Mouse (Mus musculus): ENCODE results near the gene Ist1.

The Ist1 gene

GRCm38 (mm10) chr8:109681535-109681934 lies 11.5 kb downstream of the Ist1 start:
- no peak for DNase-seq

GRCm38 (mm10) chr8:109675896-109676643 lies 17.0 kb downstream of the Ist1 start:
- DNase-seq: no peak

- DNase-seq: peak in 1 of 2 experiments; percentile 6
Observed at GRCm38 (mm10) chr8:109673596-109673995, 19.5 kb downstream of the Ist1 start.

GRCm38 (mm10) chr8:109672656-109673055 lies 20.4 kb downstream of the Ist1 start:
- DNase-seq: no peak

- DNase-seq: no peak
Observed at GRCm38 (mm10) chr8:109666616-109667015, 26.4 kb downstream of the Ist1 start.

GRCm38 (mm10) chr8:109662328-109662727 lies 30.7 kb downstream of the Ist1 start:
- no peak for DNase-seq

DNA sequence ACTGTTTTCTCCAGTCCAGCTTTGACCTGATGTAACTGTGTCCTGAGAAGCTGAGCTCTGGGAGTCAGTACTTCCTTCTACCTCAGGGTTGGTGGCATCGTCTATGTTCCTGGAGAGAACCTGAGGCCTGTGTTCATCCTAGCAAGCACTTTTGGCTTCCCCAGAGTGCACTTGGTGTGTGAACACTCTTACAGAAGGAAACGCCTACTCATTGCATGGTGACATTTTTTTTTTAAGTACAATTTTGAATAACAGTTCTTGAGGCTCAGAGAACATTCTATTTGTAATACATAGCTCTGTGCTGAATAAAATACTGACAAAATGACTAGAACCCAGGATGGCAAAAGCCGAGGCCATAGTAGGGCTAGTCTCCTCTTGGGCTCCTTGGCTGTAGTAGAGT lies 36.2 kb downstream of the Ist1 start:
- no peak for DNase-seq

- no peak for DNase-seq
Observed at GRCm38 (mm10) chr8:109650801-109651200, 42.3 kb downstream of the Ist1 start.

- no peak for DNase-seq
Observed at GRCm38 (mm10) chr8:109648469-109648868, 44.6 kb downstream of the Ist1 start.

- DNase-seq: no peak
Observed at GRCm38 (mm10) chr8:109647331-109647730, 45.7 kb downstream of the Ist1 start.

DNA sequence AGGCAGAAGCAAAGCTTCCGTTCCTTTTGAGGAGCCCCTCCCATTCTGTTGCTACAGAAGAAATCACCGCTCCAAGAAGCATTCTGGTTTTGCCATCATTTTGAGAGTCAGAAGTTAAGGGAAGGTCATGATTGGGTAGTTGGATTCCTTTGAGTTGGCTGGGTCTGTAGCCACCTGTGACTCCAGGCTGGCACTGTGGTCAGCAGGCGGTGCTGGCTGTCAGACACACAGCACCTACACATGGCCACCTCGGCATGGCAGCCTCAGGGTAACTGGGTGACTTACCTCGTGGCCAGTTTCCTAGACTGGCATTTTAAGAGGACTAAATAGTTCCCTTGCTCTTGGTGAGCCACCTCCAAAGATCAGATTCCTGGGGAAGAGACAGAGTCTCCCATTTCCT lies 51.8 kb downstream of the Ist1 start:
- DNase-seq: no peak

- no peak for DNase-seq
Observed at GRCm38 (mm10) chr8:109640410-109640809, 52.6 kb downstream of the Ist1 start.

DNA sequence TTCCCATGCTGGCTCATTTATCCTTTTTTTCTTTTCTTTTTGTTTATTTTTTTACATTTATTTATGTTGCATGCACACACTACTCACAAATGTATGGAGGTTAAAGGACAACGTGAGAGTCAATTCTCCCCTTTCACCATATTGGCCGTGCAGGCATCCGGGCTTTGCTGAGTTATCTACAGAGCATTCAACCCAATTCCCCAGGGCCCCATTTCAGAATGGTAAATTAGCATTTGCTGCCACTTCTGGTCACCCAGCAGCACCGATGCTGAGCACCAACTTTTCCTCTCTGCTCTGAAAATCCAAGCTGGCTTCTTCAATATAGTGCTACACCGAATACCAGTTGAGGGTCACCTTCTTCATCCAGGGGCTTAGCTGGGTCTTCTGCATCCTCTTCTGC lies 54.2 kb downstream of the Ist1 start:
- no peak for DNase-seq

GRCm38 (mm10) chr8:109635146-109635545 lies 57.9 kb downstream of the Ist1 start:
- no peak for DNase-seq

GRCm38 (mm10) chr8:109632498-109632897 lies 60.6 kb downstream of the Ist1 start:
- DNase-seq: no peak

DNA sequence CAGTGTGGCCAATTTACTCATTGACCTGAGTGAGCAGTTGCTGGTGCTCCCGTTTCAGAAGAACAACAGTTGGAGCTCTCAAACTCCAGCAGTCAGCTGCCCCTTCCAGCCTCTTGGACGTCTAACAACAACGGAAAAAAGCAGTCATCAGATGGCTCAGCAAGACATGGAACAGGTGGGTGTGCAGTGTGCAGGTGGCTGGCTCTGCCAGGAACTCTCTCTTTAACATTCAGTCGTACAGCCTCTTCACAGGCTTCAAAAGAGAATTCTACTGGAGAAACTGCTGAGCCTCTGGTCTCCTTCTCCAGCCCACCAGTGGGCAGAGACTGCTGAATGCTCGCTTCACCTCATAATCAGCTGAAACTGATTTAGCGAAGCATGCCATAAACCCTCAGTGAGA lies 64.4 kb downstream of the Ist1 start:
- no peak for DNase-seq
